Mouse (Mus musculus): ENCODE results near the gene Mrps36.
A peak's percentile ranks its signal among the peaks of the same experiment; 100 is the strongest.
"Not testable (repeated sequence)": the region's sequence is repeated elsewhere in the genome, so short reads cannot be mapped to it uniquely, and the experiment has no call there.

The Mrps36 gene

DNA sequence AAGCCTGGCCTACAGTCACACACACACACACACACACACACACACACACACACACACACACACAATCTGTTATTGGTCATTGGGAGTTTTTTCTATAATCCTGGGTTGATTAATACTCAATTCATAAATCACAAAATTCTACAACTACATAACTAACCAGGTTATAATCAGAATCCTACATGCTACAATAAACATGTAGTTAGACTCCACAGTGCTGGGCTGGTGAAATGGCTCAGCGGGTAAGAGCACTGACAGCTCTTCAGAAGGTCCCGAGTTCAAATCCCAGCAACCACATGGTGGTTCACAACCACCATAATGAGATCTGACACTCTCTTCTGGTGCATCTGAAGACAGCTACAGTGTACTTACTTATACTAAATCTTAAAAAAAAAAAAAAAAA, 11.7 kb downstream of the Mrps36 start:
- no peak for DNase-seq (ENCODE audit: low read depth, low spot score)

DNA sequence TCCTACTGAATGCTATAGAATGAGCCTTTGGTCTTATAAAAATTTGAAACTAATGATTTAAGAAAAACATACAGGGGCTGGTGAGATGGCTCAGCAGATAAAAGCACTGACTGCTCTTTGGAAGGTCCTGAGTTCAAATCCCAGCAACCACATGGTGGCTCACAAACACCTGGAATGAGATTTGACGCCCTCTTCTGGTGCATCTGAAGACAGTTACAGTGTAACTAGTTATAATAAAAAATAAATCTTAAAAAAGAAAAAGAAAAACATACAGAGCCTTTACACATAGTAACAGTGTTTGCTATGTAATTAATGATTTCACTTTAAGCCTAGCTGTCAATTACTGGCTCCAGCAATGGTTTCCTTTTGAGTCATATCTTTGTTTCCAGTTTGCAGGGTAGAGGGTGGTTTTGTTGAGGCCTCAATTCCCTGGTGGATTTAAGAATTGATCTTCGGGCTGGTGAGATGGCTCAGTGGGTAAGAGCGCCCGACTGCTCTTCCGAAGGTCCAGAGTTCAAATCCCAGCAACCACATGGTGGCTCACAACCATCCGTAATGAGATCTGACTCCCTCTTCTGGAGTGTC, 12.9 kb downstream of the Mrps36 start:
- not testable (repeated sequence) for DNase-seq (ENCODE audit: low read depth, low spot score)

DNA sequence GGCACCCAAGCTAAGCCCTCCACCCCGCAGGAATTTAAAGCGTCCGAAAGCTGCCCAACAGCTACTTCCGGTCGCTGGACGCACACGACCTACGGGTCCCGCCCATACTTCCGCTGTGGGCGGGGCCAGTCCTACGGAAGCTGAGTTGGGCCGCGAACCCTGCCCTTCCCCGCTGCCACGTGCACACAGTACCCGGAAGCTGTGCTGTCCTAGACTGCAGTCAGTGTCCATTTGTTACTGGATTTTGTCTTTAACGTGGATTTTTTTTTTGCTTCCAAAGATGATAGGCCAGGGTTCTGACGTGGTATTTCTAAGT, 13.6 kb downstream of the Mrps36 start, which contains the start of gene Cdk7:
Cdk7 (minus strand) TSS at position 79 of the 316 bp plus-strand sequence.
- peak; percentile 98 for DNase-seq (ENCODE audit: low read depth, low spot score)

GRCm38 (mm10) chr13:100730153-100730860, 14.2 kb downstream of the Mrps36 start:
- peak; percentile 7 for DNase-seq (ENCODE audit: low read depth, low spot score)

DNA sequence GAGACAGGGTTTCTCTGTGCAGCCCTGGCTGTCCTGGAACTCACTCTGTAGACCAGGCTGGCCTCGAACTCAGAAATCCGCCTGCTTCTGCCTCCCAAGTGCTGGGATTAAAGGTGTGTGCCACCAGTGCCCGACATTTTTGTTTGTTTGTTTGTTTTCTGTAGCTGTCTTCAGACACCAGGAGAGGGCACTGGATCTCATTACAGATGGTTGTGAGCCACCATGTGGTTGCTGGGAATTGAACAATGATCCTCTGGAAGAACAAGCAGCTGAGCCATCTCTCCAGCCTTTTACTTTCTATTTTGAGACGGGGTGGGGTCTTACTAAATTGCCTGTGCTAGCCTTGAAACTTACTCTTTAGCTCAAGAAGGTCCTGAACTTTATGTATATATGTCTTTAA, 15.9 kb downstream of the Mrps36 start:
- not testable (repeated sequence) for DNase-seq (ENCODE audit: low read depth, low spot score)

- DNase-seq (ENCODE audit: low read depth, low spot score), result no peak
Observed at GRCm38 (mm10) chr13:100728086-100728485, 16.4 kb downstream of the Mrps36 start.

- DNase-seq (ENCODE audit: low read depth, low spot score), result no peak
Observed at GRCm38 (mm10) chr13:100725194-100725593, 19.3 kb downstream of the Mrps36 start.

DNA sequence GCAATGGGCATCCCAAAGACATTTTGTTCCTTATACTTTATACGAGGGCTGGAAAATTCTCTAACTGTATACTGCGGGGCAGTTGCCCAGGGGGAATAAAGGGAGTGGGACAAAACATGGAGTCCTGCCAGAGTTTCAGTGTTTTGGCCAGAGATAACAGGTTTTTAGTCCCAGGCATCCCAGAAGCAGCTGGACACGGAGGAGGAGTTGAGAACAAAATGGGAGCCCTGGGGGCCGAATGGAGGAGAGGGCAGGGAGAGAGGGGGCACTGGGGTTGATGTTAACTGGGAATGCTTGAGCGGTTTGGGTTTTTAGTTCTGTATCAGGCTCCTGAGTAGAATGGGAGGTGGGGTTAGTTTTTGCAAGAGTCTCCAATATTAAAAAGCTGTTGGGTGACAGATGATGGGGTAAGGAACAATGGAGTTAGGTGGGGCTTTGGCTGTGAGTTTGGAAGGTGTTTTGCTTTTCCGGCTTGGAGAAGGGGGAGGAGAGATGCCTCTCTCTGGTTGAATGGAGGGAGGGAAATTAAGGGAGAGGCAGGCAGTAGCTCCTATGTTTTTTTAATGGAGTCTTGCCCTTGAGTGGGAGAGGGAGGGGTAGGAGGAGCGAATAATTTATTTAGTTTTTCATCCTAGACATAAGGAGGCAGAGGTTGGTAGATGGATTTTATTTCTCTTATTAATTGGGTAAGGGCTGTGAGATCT, 20.3 kb downstream of the Mrps36 start:
- no peak for DNase-seq (ENCODE audit: low read depth, low spot score)

DNA sequence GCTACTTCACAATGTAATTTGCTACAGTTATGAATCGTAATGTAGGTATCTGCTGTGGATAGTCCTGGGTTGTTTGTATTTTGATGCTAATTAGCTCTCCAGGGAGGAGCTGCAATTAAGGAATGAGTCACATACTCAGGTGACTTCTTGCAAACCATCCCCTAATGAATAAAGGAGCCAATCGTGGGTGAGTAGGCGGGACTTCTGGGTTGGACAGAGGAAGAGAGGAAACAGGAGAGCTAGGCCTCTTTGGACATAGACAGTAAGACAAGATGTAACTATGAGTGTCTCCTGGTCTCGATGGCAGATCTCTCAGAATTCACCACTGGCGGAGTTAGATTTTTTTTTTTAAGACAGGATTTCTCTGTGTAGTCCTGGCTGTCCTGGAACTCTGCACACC, 22.8 kb downstream of the Mrps36 start:
- no peak for DNase-seq (ENCODE audit: low read depth, low spot score)

GRCm38 (mm10) chr13:100715467-100715866, 29.0 kb downstream of the Mrps36 start:
- no peak for DNase-seq (ENCODE audit: low read depth, low spot score)

GRCm38 (mm10) chr13:100706206-100706605, 38.3 kb downstream of the Mrps36 start:
- no peak for DNase-seq (ENCODE audit: low read depth, low spot score)

DNA sequence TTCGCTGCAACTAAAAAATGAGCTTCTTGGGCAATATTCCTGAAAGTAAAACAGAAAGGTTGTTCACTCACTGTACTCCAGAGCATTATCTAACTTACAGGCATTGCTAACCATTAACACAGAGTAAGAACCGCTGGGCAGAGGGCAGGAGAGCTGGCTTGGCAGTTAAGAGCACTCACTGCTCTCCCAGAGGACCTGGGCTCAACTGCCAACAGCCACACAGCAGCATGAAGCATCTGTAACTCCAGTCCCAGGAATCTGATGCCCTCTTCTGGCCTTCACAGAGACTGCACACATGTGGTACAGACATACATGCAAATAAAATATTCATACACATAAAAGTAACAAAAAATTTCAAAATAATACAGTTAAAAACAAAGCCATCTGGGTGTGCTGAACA, 41.0 kb downstream of the Mrps36 start:
- DNase-seq (ENCODE audit: low read depth, low spot score), result no peak

GRCm38 (mm10) chr13:100698866-100699265, 45.6 kb downstream of the Mrps36 start:
- DNase-seq (ENCODE audit: low read depth, low spot score), result no peak

- no peak for DNase-seq (ENCODE audit: low read depth, low spot score)
Observed at GRCm38 (mm10) chr13:100697541-100697940, 46.9 kb downstream of the Mrps36 start.

DNA sequence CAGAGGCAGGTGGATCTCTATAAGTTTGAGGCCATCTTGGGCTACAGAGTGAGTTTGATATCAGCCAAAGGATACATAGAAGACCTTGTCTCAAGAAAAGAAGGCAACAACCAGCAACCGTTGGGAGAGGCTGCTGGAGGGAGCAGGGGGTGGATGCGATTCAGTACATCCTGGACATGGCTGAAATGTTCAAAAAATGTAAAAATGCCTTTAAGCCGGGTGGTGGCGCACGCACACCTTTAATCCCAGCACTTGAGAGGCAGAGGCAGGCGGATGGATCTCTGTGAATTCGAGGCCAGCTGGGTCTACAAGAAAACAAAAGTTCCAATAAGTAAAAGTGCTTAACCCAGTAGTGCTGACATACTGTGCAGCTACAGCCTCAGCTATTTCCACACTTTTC, 56.9 kb downstream of the Mrps36 start:
- DNase-seq (ENCODE audit: low read depth, low spot score), result no peak
